Comparison of ENCODE assay signal across 14 mouse cellular contexts in the genomic region with DNA sequence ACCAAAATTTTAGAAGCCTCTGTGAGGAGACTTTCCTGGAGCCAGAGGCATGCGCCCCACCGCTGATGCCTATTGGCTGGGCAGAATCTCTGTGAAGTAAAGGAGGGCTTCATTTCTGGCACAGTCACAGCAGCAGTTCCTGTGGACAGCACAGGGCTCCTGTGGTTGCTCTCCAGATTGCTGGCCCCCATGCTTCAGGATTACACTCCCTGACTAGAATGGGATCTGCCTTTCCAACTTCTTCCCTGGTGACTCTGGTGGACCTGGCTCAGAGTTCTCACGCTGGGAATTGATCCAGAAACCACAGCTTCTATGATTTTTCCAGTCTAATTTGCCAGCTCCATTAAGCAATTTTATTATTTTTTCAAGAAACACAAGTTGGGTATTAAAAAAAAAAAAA. TPM values are rescaled to one million over a fixed set of nuclear protein-coding genes. Genes with fewer than 3 reads are reported as not detected.
DNase-seq lines count a peak whose midpoint lies in the region; TF ChIP-seq lines count a peak whose summit lies in the region.
"Had no signal": no experiment of that assay in that cellular context is flagged by ENCODE, and none has a peak within 500 bp of the region (broad histone marks: within the 10 kb centered on the region; RNA-seq: fewer than 3 reads in every experiment).

No protein-coding gene starts in this region.

- H3K27me3 ChIP-seq in cerebellum, adult 2 months (ENCODE audit: control insufficient read depth, insufficient read depth, low read length), result no peaks in the 10 kb centered on the region

- H3K4me1 ChIP-seq in cerebellum, adult 2 months (ENCODE audit: control insufficient read depth, insufficient read depth, low read length), result no peaks in the 10 kb centered on the region; the same call in 1 of the 2 replicates

- H3K27ac ChIP-seq in cerebellum, adult 2 months (ENCODE audit: insufficient read depth, low read length), result no peak overlapping the region

- intact Hi-C loops in heart, postnatal 14 days (cut with DNase I), result no loop called here

- no peak for TF ChIP-seq CTCF in cerebellum, adult 2 months (IDR thresholded peaks at IDR 0.05; ENCODE audit: borderline replicate concordance, insufficient read depth, low read depth, low read length)

- no peak overlapping the region for H3K4me3 ChIP-seq in cerebellum, adult 2 months (replicated peaks; ENCODE audit: insufficient read depth, low read depth, low read length)

- peak; percentile 41 to 70 for DNase-seq in cerebellum, adult 2 months
- no peak for DNase-seq in cerebellum, postnatal 4 days (ENCODE audit: low spot score in 2 of 2)
- DNase-seq in lung, adult 18-20 months, result peak; percentile 35 to 43
- no peak for DNase-seq in lung, postnatal 4 days
- DNase-seq in cerebellum, postnatal 36 days, result peak; percentile 25 to 37
- peak; percentile 54 to 58 for DNase-seq in heart, postnatal 14 days
- no peak for DNase-seq in spleen, postnatal 14 days (ENCODE audit: low spot score in 2 of 2)
- no peak for DNase-seq in MN1 (ENCODE audit: low spot score)
- DNase-seq: B cell, adult 2 months; kidney, adult 8-10 months; layer of hippocampus, postnatal 36 days; lung, embryonic 14.5 days had no signal

- no peak for TF ChIP-seq POLR2A in cerebellum, adult 2 months (IDR thresholded peaks at IDR 0.05; ENCODE audit: borderline replicate concordance, insufficient read depth, low read length)

- 22% methylated on average over 3 of the region's 3 CpGs for WGBS in cerebellum, adult 2 months

RNA-seq across cellular contexts. Expression of gene Cct8l1, which starts 28.2 kb away (rescaled TPM):
- polyA plus RNA-seq in cerebellum, adult 2 months (2012; rRNA removed), result 0.13 TPM in 1 of 2 replicates, not detected in the other
- under 1 TPM; 0.14 to 0.17 TPM for total RNA-seq in heart, postnatal 14 days (2021)
- polyA plus RNA-seq: embryonic facial prominence, embryonic 11.5 days; hindbrain, embryonic 11.5 days; lung, embryonic 14.5 days had no signal

RNA-seq across cellular contexts. Expression of gene Kmt2c, which starts 45.5 kb away (rescaled TPM):
- 56.3 and 60.0 TPM in 2 replicates for polyA plus RNA-seq in cerebellum, adult 2 months (2012; rRNA removed)
- total RNA-seq in heart, postnatal 14 days (2021), result 10 to 100 TPM; 47.8 to 49.4 TPM

Comparison
In these comparisons a context has a peak if more than half of its experiments do, and no peak if none do; other contexts are left out.
1. DNase-seq: peak in cerebellum, adult 2 months (2 of 2), lung, adult 18-20 months (2 of 2), cerebellum, postnatal 36 days (2 of 2) and heart, postnatal 14 days (2 of 2); none in cerebellum, postnatal 4 days (0 of 2), lung, postnatal 4 days (0 of 2), spleen, postnatal 14 days (0 of 2) and MN1 (single experiment).